Mouse (Mus musculus) left cerebral cortex, adult 9 months (tissue): ENCODE measurements around the gene Tpo.

Experiments used
- DNase-seq, 2 experiments: peaks; one replicate each; pipeline ENCODE4 v3.0.0; 2022; ENCODE audit warnings: low spot score in 2 of 2

Gene Tpo

DNA sequence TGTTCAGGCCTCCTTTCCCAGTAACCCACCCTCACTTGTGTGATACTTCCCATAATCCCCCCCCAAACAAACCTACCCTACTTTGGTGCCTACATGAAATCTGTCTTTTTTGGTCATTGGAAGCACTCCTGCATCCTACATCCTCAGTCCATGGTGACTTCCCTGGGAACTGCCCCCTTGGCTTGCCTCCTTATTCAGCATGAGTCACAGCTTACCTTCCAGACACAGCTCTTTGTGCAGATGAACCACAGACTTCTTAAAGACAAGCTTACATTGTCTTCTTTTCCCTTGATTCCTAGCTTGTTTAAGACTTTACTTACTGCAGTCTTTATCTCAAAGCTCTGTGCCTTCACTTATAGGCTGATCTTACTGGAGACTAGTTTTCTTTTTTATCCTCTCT lies 112.0 kb downstream of the Tpo start:
- DNase-seq: no peak

DNA sequence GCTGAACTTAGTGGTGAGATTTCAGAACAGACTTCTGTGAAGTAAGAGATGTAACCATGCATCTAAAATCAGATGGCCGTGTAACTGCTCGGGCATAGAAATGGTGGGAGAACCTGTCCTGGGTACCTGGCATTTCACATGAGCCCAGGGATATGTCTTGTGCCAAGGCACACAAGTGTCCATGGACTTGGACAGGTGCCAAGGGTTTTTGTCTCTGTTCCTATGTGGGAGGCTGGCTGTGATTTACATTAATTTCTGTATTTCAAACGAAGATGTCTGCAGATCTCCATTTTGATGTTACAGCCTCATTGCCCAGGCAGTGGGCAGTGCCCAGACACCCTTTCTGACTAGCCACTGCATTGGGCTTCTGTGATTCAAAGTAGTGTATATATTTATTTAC lies 115.3 kb downstream of the Tpo start:
- DNase-seq: no peak

DNA sequence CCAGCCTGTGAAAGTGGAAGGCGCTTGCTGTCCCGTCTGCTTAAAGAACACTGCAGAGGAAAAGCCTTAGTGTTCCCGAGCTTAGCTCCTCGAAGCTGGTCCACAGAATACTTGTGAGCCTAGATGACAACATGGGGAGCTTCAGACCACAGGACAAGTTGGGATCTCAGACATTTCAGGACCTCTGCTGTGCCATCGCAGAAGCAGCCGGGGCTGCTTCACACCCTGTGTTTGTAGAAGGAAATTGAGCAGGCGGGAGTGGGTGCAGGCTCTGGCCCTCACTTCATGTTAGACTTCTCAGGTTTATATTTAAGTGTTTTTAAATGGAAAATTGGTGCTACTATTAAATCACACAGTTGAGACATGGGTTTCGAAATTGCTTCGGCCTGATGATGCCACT lies 116.9 kb downstream of the Tpo start:
- DNase-seq: peak in 1 of 2 experiments; percentile 53

DNA sequence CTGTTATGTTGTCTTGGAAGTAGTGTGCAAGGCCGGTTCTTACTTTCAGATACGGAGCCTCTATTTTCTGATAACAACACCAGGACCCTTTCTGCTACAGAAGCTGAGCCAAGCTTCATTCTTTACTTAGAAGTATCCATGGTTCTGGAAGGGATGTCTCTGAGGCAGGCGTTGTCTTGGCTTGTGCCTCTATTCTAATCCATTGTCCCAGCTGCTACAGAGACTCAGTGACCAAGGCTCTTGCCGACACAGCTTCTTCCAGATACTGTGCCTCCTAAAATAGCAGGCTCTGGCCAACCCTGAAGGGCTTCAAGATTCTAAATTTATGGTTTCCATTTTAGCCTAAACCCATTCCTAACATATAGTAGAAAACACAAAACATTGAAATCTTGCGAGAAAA lies 123.7 kb downstream of the Tpo start:
- no peak for DNase-seq

DNA sequence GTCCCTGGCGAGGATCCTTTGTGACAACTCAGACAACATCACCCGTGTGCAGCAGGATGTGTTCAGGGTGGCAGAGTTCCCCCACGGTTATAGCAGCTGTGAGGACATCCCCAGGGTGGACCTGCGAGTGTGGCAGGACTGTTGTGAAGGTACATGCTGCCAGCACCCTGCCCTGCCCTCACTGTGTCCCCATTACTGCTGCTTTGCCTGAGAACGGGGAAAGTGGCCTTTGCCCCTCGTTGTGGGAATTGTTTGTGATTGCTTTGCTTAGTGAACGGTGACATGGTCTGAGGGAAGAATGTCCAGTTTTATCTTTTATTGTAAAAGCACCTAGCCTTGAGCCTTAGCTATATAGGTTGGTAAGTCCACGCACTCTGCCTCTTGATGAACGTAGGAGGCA lies 125.8 kb downstream of the Tpo start:
- DNase-seq: no peak
